Mouse (Mus musculus) stomach, embryonic 15.5 days (tissue): Measurements from ENCODE around the gene Tigit. TPM values are rescaled to one million over a fixed set of nuclear protein-coding genes. Genes with fewer than 3 reads are reported as not detected.

Experiments
- ATAC-seq: fragments of 200-750 bp; cut with Nextera tagmentation; 2 replicates; pipeline ENCODE4 v1.8.0; 2017; ENCODE audit warnings: low read depth, moderate number of reproducible peaks, moderate TSS enrichment; ENCODE audit not compliant: insufficient read depth, low FRiP score
- H3K27ac ChIP-seq: fragments of 300-500 bp; sonication (generic); 2 replicates; pipeline ENCODE4 v1.5.1; 2015; ENCODE audit warnings: mild to moderate bottlenecking, inconsistent platforms
- H3K27me3 ChIP-seq: fragments of 300-500 bp; sonication (generic); replicated peaks from 2 replicates; pipeline ENCODE4 v1.6.1; 2015; ENCODE audit warnings: inconsistent platforms
- H3K36me3 ChIP-seq: fragments of 300-500 bp; sonication (generic); 2 replicates; pipeline ENCODE4 v1.6.1; 2015; ENCODE audit warnings: inconsistent platforms
- H3K4me1 ChIP-seq: fragments of 300-500 bp; sonication (generic); 2 replicates; pipeline ENCODE4 v1.6.1; 2015; ENCODE audit warnings: inconsistent platforms
- H3K4me2 ChIP-seq: fragments of 300-500 bp; sonication (generic); 2 replicates; pipeline ENCODE4 v1.6.1; 2015; ENCODE audit warnings: mild to moderate bottlenecking, inconsistent platforms
- H3K4me3 ChIP-seq: fragments of 300-500 bp; sonication (generic); replicated peaks from 2 replicates; pipeline ENCODE4 v1.5.1; 2015; ENCODE audit warnings: inconsistent platforms
- H3K9ac ChIP-seq: fragments of 300-500 bp; sonication (generic); 2 replicates; pipeline ENCODE4 v1.6.1; 2015; ENCODE audit warnings: inconsistent platforms
- H3K9me3 ChIP-seq: fragments of 300-500 bp; sonication (generic); 2 replicates; pipeline ENCODE4 v1.6.1; 2016; ENCODE audit warnings: inconsistent platforms
- WGBS: fragments of 180-500 bp; shearing (Covaris S2); methylation state at CpG from one replicate; pipeline ENCODE4 v1.1.7; 2015; 5-methylcytosine and 5-hydroxymethylcytosine counted together
- polyA plus RNA-seq: library from polyadenylated mRNA; unstranded; fragments of >200 nt; fragmentation: Nextera tagmentation; extraction: Ambion mirVana; gene quantifications from 2 replicates; pipeline ENCODE4 v1.2.1, GENCODE M21; 2015

Tigit gene
- polyA plus RNA-seq, 1 experiment from 2014 or later = not detected

GRCm38 (mm10) chr16:43662124-43663004 lies 1.6 kb downstream of the Tigit start:
- ATAC-seq = no peak
- 85% methylated on average over 10 of the region's 10 CpGs for WGBS

GRCm38 (mm10) chr16:43661576-43661975 lies 2.4 kb downstream of the Tigit start:
- WGBS = 89% methylated on average over 5 of the region's 5 CpGs
- Histone ChIP-seq H3K4me2 (no peak overlapping the region), H3K36me3 (no peaks in the 10 kb centered on the region), H3K27me3 (no peaks in the 10 kb centered on the region), H3K27ac (no peak overlapping the region), H3K9me3 (no peaks in the 10 kb centered on the region), H3K4me1 (no peaks in the 10 kb centered on the region), H3K4me3 (no peak overlapping the region), H3K9ac (no peak overlapping the region)
- ATAC-seq = no peak

More at GRCm38 (mm10) chr16:43662124-43663004, 1.6 kb downstream of the Tigit start:
- Histone ChIP-seq H3K4me1 (no peaks in the 10 kb centered on the region), H3K9ac (no peak overlapping the region), H3K9me3 (no peaks in the 10 kb centered on the region), H3K27me3 (no peaks in the 10 kb centered on the region), H3K4me2 (no peak overlapping the region), H3K4me3 (no peak overlapping the region), H3K27ac (no peak overlapping the region), H3K36me3 (no peaks in the 10 kb centered on the region)

- 77% methylated on average over 6 of the region's 6 CpGs for WGBS
- no peaks in the 10 kb centered on the region for H3K36me3 ChIP-seq
- no peak overlapping the region for H3K4me2 ChIP-seq
- no peak overlapping the region for H3K27ac ChIP-seq
- H3K4me1 ChIP-seq = no peaks in the 10 kb centered on the region
- ATAC-seq = no peak
- H3K9ac ChIP-seq = no peak overlapping the region
- no peaks in the 10 kb centered on the region for H3K27me3 ChIP-seq
- no peak overlapping the region for H3K4me3 ChIP-seq
- H3K9me3 ChIP-seq = no peaks in the 10 kb centered on the region
These were observed 8.7 kb downstream of the Tigit start for GRCm38 (mm10) chr16:43655183-43655787.

- Histone ChIP-seq H3K36me3 (no peaks in the 10 kb centered on the region), H3K27ac (no peak overlapping the region), H3K9me3 (no peaks in the 10 kb centered on the region), H3K4me3 (no peak overlapping the region), H3K4me2 (no peak overlapping the region), H3K27me3 (no peaks in the 10 kb centered on the region), H3K4me1 (no peaks in the 10 kb centered on the region), H3K9ac (no peak overlapping the region)
- WGBS = 81% methylated on average over 3 of the region's 3 CpGs
- ATAC-seq = no peak
These were observed 9.7 kb downstream of the Tigit start for GRCm38 (mm10) chr16:43654269-43654668.

- H3K27ac ChIP-seq = no peak overlapping the region
- no peaks in the 10 kb centered on the region for H3K4me1 ChIP-seq
- H3K27me3 ChIP-seq = no peaks in the 10 kb centered on the region
- no peaks in the 10 kb centered on the region for H3K9me3 ChIP-seq
- no peak for ATAC-seq
- no peak overlapping the region for H3K9ac ChIP-seq
- no peaks in the 10 kb centered on the region for H3K36me3 ChIP-seq
- WGBS = 70% methylated on average over 2 of the region's 2 CpGs
- no peak overlapping the region for H3K4me3 ChIP-seq
- H3K4me2 ChIP-seq = no peak overlapping the region
These were observed 10.7 kb downstream of the Tigit start for GRCm38 (mm10) chr16:43653288-43653687.

GRCm38 (mm10) chr16:43650355-43651080 lies 13.4 kb downstream of the Tigit start:
- H3K36me3 ChIP-seq = no peaks in the 10 kb centered on the region
- H3K4me3 ChIP-seq = no peak overlapping the region
- H3K9ac ChIP-seq = no peak overlapping the region
- no peak overlapping the region for H3K4me2 ChIP-seq
- H3K9me3 ChIP-seq = no peaks in the 10 kb centered on the region
- no peaks in the 10 kb centered on the region for H3K27me3 ChIP-seq
- no peak overlapping the region for H3K27ac ChIP-seq
- WGBS = 90% methylated on average over 3 of the region's 3 CpGs
- ATAC-seq = no peak
- H3K4me1 ChIP-seq = no peaks in the 10 kb centered on the region

GRCm38 (mm10) chr16:43647641-43648040 lies 16.3 kb downstream of the Tigit start:
- Histone ChIP-seq H3K4me3 (no peak overlapping the region), H3K4me1 (no peaks in the 10 kb centered on the region), H3K36me3 (no peaks in the 10 kb centered on the region), H3K4me2 (no peak overlapping the region), H3K9me3 (no peaks in the 10 kb centered on the region), H3K27me3 (no peaks in the 10 kb centered on the region), H3K9ac (no peak overlapping the region), H3K27ac (no peak overlapping the region)
- ATAC-seq = no peak
- 88% methylated on average over 1 of the region's 1 CpGs for WGBS

- Histone ChIP-seq H3K4me2 (no peak overlapping the region), H3K4me1 (no peaks in the 10 kb centered on the region), H3K9ac (no peak overlapping the region), H3K27ac (no peak overlapping the region), H3K9me3 (no peaks in the 10 kb centered on the region), H3K4me3 (no peak overlapping the region), H3K27me3 (no peaks in the 10 kb centered on the region), H3K36me3 (no peaks in the 10 kb centered on the region)
- ATAC-seq = no peak
- WGBS = 74% methylated on average over 3 of the region's 3 CpGs
These were observed 17.0 kb downstream of the Tigit start for GRCm38 (mm10) chr16:43646943-43647342.

- 60% methylated on average over 4 of the region's 4 CpGs for WGBS
- Histone ChIP-seq H3K27ac (no peak overlapping the region), H3K36me3 (no peaks in the 10 kb centered on the region)
These were observed 18.1 kb downstream of the Tigit start for GRCm38 (mm10) chr16:43645879-43646278.

GRCm38 (mm10) chr16:43641230-43641629 lies 22.7 kb downstream of the Tigit start:
- H3K4me3 ChIP-seq = no peak overlapping the region
- no peak overlapping the region for H3K9ac ChIP-seq
- H3K27ac ChIP-seq = no peak overlapping the region
- H3K4me2 ChIP-seq = no peak overlapping the region
- no peaks in the 10 kb centered on the region for H3K9me3 ChIP-seq
- H3K36me3 ChIP-seq = no peaks in the 10 kb centered on the region
- no peaks in the 10 kb centered on the region for H3K4me1 ChIP-seq
- ATAC-seq = no peak
- WGBS = 70% methylated on average over 8 of the region's 8 CpGs
- no peaks in the 10 kb centered on the region for H3K27me3 ChIP-seq

More at GRCm38 (mm10) chr16:43645879-43646278, 18.1 kb downstream of the Tigit start:
- no peaks in the 10 kb centered on the region for H3K4me1 ChIP-seq
- no peaks in the 10 kb centered on the region for H3K27me3 ChIP-seq
- H3K9ac ChIP-seq = no peak overlapping the region
- no peak overlapping the region for H3K4me2 ChIP-seq
- ATAC-seq = no peak
- H3K9me3 ChIP-seq = no peaks in the 10 kb centered on the region
- no peak overlapping the region for H3K4me3 ChIP-seq

GRCm38 (mm10) chr16:43638406-43639049 lies 25.4 kb downstream of the Tigit start:
- 71% methylated on average over 21 of the region's 21 CpGs for WGBS
- ATAC-seq = no peak
- no peak overlapping the region for H3K9ac ChIP-seq

More at GRCm38 (mm10) chr16:43638406-43639049, 25.4 kb downstream of the Tigit start:
- H3K4me3 ChIP-seq = no peak overlapping the region
- H3K9me3 ChIP-seq = no peaks in the 10 kb centered on the region
- H3K27ac ChIP-seq = no peak overlapping the region
- H3K36me3 ChIP-seq = no peaks in the 10 kb centered on the region
- H3K27me3 ChIP-seq = no peaks in the 10 kb centered on the region
- no peaks in the 10 kb centered on the region for H3K4me1 ChIP-seq
- no peak overlapping the region for H3K4me2 ChIP-seq
